Mouse (Mus musculus) ovary, adult 2 months (tissue): ENCODE measurements around the gene Plbd1. TPM values are rescaled to one million over a fixed set of nuclear protein-coding genes. Genes with fewer than 3 reads are reported as not detected.

Source experiments
- polyA plus RNA-seq: library from polyadenylated mRNA; depleted of rRNA; stranded (reverse); fragments of >200 nt; gene quantifications from 2 replicates; pipeline ENCODE4 v1.2.3, GENCODE M21; 2012; rRNA removed

Gene Plbd1
- 25.9 TPM in 2 replicates for polyA plus RNA-seq

DNA sequence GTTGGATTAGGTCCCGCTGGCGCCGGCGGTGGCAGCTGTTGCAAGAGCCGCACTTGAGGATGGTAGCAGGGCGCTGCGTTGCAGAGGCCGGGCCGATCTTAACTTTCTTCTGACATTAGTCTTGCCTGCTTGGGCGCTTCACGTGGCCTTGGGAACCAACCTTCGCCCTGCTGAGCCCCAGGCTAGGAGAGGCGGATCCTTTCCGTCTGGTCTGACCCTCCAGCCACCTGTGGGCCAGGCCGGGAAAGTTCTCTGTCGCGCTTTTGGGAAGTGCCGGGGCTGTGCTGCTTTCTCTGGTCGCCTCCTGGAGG is at the start of gene Plbd1:
TSS of gene Plbd1 (minus strand) at position 223 of the 311 bp plus-strand sequence.

Other genes with a start within 250 kb of the Plbd1 start
- 26.0 and 40.0 TPM in 2 replicates for gene E330021D16Rik, start 246.4 kb downstream of the Plbd1 start, polyA plus RNA-seq
- 26.8 and 41.5 TPM in 2 replicates for gene Atf7ip, start 155.8 kb downstream of the Plbd1 start, polyA plus RNA-seq
- 0.10 TPM in 1 of 2 replicates, not detected in the other for gene Gucy2c, start 119.8 kb upstream of the Plbd1 start, polyA plus RNA-seq
- 2.6 and 3.5 TPM in 2 replicates for gene Hist4h4, start 142.5 kb upstream of the Plbd1 start, polyA plus RNA-seq
- 415 and 517 TPM in 2 replicates for gene H2afj, start 146.3 kb upstream of the Plbd1 start, polyA plus RNA-seq
- gene BC049715, start 165.7 kb upstream of the Plbd1 start, polyA plus RNA-seq: 3.3 and 4.9 TPM in 2 replicates
- gene Wbp11, start 166.3 kb upstream of the Plbd1 start, polyA plus RNA-seq: 36.3 and 50.5 TPM in 2 replicates
- gene Smco3, start 173.5 kb upstream of the Plbd1 start, polyA plus RNA-seq: 0.16 TPM in 1 of 2 replicates, not detected in the other
- gene Art4, start 195.8 kb upstream of the Plbd1 start, polyA plus RNA-seq: 7.8 and 9.4 TPM in 2 replicates
- 1,591 and 1,646 TPM in 2 replicates for gene Mgp, start 213.9 kb upstream of the Plbd1 start, polyA plus RNA-seq